Mouse (Mus musculus) C2C12 (cell line): ENCODE measurements at regions not wholly inside any gene's neighbourhood (a gene's known extent, or its start where the extent isn't known, plus 50 kb on each side); places are given as distances from the start of the nearest gene placed in this dataset.

Experiments
- CTCF ChIP-seq: IDR thresholded peaks from one replicate; pipeline ENCODE4 v1.5.1; 2011; ENCODE audit not compliant: control insufficient read depth, insufficient read depth, insufficient read length
- FOSL1 ChIP-seq: IDR thresholded peaks from one replicate; pipeline ENCODE4 v1.8.0; 2011; ENCODE audit warnings: mild to moderate bottlenecking, low read length; ENCODE audit not compliant: poor library complexity, insufficient read depth, severe bottlenecking
- MAX ChIP-seq: IDR thresholded peaks from one replicate; pipeline ENCODE4 v1.6.1; 2011; ENCODE audit warnings: mild to moderate bottlenecking, control low read depth
- MYOD1 ChIP-seq: IDR thresholded peaks from one replicate; pipeline ENCODE4 v1.6.1; 2011; ENCODE audit warnings: low read depth; ENCODE audit not compliant: control insufficient read depth, insufficient read length
- MYOG ChIP-seq: IDR thresholded peaks from one replicate; pipeline ENCODE4 v1.6.1; 2011; ENCODE audit not compliant: control insufficient read depth, insufficient read length; ENCODE audit errors: extremely low read depth
- USF1 ChIP-seq: IDR thresholded peaks from one replicate; pipeline ENCODE4 v1.6.1; 2011; ENCODE audit warnings: low read depth, mild to moderate bottlenecking, control low read depth, moderate library complexity

- TF ChIP-seq CTCF: no peak
- no peak for TF ChIP-seq MYOG
- TF ChIP-seq MAX: no peak
- no peak for TF ChIP-seq MYOD1
- no peak for TF ChIP-seq FOSL1
- TF ChIP-seq USF1: no peak
These were observed 96.7 kb downstream of the Cd24a start for GRCm38 (mm10) chr10:43674749-43675148.
